11 mouse cellular contexts compared by ENCODE assay signal in the genomic region with DNA sequence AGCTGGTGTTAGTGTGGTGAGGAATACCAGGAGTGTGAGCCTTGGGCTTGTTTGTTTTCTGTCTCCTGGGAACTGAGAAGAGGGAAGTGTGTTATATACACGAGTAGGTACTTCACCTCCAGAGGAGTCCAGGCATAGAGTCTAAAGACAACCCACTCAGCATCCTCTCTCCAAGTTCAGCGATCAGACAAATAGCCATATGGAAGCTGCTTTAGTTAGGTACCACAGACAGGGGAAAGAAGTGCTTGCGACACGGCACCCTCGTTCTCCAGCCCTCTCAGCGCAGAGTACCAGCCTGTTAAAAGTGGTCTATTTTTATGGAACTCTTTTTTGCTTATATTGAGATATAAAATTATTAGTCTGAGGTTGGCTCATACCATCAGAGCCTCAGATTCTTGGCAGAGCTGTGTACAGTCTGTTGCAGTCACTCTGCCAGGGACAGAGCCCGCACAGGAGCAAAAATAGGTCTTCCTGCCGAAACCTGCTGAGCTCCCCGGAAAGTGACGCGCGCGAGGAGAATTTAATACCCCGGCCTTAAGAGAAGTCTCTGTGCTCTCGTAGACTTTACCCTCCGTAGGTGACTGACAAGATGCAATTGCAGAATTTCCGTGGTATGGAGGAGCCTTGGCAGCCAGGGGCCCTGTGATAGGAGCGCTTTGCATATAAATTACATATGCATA.
DNase-seq lines count a peak whose midpoint lies in the region; ATAC-seq and TF ChIP-seq lines count a peak whose summit lies in the region.
"Had no signal": no experiment of that assay in that cellular context is flagged by ENCODE, and none has a peak within 500 bp of the region (broad histone marks: within the 10 kb centered on the region; RNA-seq: fewer than 3 reads in every experiment).

No protein-coding gene starts in this region.

- TF ChIP-seq POLR2A in cerebellum, adult 2 months (IDR thresholded peaks at IDR 0.05; ENCODE audit: borderline replicate concordance, insufficient read depth, low read length), result peak; percentile 21; the same call in 1 of the 2 replicates

- intact Hi-C loops in left cerebral cortex, postnatal 36 days (cut with DNase I), result no loop called here
- intact Hi-C loops in heart, postnatal 10 days (cut with DNase I), result no loop called here

- no peak; the same call in 1 of the 2 replicates for TF ChIP-seq EP300 in lung, postnatal 0 days (IDR thresholded peaks at IDR 0.05)

- DNase-seq in lung, postnatal 0 days (ENCODE audit: low spot score), result peak; percentile 34
- DNase-seq in lung, postnatal 10 days, result no peak
- DNase-seq in cerebellum, adult 2 months, result peak; percentile 88 to 94
- DNase-seq in frontal cortex, postnatal 36 days (ENCODE audit: low spot score in 2 of 2), result peak; percentile 54 to 65
- peak; percentile 51 to 58 for DNase-seq in left cerebral cortex, postnatal 36 days (ENCODE audit: low spot score in 2 of 2)
- no peak for DNase-seq in heart, postnatal 10 days
- DNase-seq in spleen, postnatal 36 days (ENCODE audit: low spot score in 2 of 2), result no peak
- DNase-seq in heart, adult 18-20 months, result no peak
- DNase-seq: embryo, embryonic 11 days had no signal

- peak; percentile 78 for ATAC-seq in lung, postnatal 0 days

- no peaks in the 10 kb centered on the region for H3K9me3 ChIP-seq in lung, postnatal 0 days (ENCODE audit: low read length)

- no peak overlapping the region for H3K27ac ChIP-seq in lung, postnatal 0 days (ENCODE audit: low read length)
- peak overlapping the region; percentile 81 for H3K27ac ChIP-seq in cerebellum, adult 2 months (ENCODE audit: insufficient read depth, low read length)

- no peaks in the 10 kb centered on the region for H3K4me1 ChIP-seq in lung, postnatal 0 days (ENCODE audit: insufficient read depth, low read depth, low read length)
- peaks cover 23% of the 10 kb centered on the region for H3K4me1 ChIP-seq in cerebellum, adult 2 months (ENCODE audit: control insufficient read depth, insufficient read depth, low read length)
- H3K4me1 ChIP-seq: megakaryocyte, embryonic 14.5 days had no signal

- H3K36me3 ChIP-seq in lung, postnatal 0 days (ENCODE audit: insufficient read depth, low read length), result no peaks in the 10 kb centered on the region
- H3K36me3 ChIP-seq: G1E had no signal

- TF ChIP-seq CTCF in lung, postnatal 0 days (IDR thresholded peaks at IDR 0.05), result no peak
- TF ChIP-seq CTCF in cerebellum, adult 2 months (IDR thresholded peaks at IDR 0.05; ENCODE audit: borderline replicate concordance, insufficient read depth, low read depth, low read length), result no peak

- H3K4me3 ChIP-seq in lung, postnatal 0 days (ENCODE audit: low read depth, low read length), result no peak overlapping the region
- peak overlapping the region; percentile 39 for H3K4me3 ChIP-seq in cerebellum, adult 2 months (replicated peaks; ENCODE audit: insufficient read depth, low read depth, low read length)
- H3K4me3 ChIP-seq: megakaryocyte, embryonic 14.5 days had no signal

- H3K27me3 ChIP-seq in lung, postnatal 0 days (replicated peaks; ENCODE audit: insufficient read depth, low read length), result no peaks in the 10 kb centered on the region
- no peaks in the 10 kb centered on the region for H3K27me3 ChIP-seq in cerebellum, adult 2 months (ENCODE audit: control insufficient read depth, insufficient read depth, low read length)
- H3K27me3 ChIP-seq: megakaryocyte, embryonic 14.5 days had no signal

- no peak overlapping the region for H3K9ac ChIP-seq in lung, postnatal 0 days (replicated peaks; ENCODE audit: low read depth)

- H3K4me2 ChIP-seq in lung, postnatal 0 days (replicated peaks; ENCODE audit: low read depth, low read length), result no peak overlapping the region

- WGBS in lung, postnatal 0 days, result 52% methylated on average over 18 of the region's 18 CpGs
- WGBS in cerebellum, adult 2 months, result 12% methylated on average over 18 of the region's 18 CpGs

Comparison
In these comparisons a context has a peak if more than half of its experiments do, and no peak if none do; other contexts are left out.
1. DNase-seq: peak in lung, postnatal 0 days (single experiment), cerebellum, adult 2 months (2 of 2), frontal cortex, postnatal 36 days (2 of 2) and left cerebral cortex, postnatal 36 days (2 of 2); none in lung, postnatal 10 days (single experiment), heart, postnatal 10 days (0 of 2), spleen, postnatal 36 days (0 of 2) and heart, adult 18-20 months (0 of 2).